Mouse (Mus musculus) myocyte (in vitro differentiated cells): ENCODE measurements at regions not wholly inside any gene's neighbourhood (a gene's known extent, or its start where the extent isn't known, plus 50 kb on each side); places are given as distances from the start of the nearest gene placed in this dataset.

ENCODE experiments used
- E2F4 ChIP-seq: IDR thresholded peaks from one replicate; pipeline ENCODE4 v1.6.1; 2011; ENCODE audit warnings: mild to moderate bottlenecking, control low read depth, moderate library complexity; ENCODE audit not compliant: insufficient read depth
- MAX ChIP-seq: IDR thresholded peaks from one replicate; pipeline ENCODE4 v1.6.1; 2011; ENCODE audit warnings: low read depth, mild to moderate bottlenecking, control low read depth
- MYOD1 ChIP-seq, 3 experiments: IDR thresholded peaks; one replicate each; pipeline ENCODE4 v1.6.1; 2011; ENCODE audit warnings: control low read depth in 2 of 3, low read depth in 2 of 3, mild to moderate bottlenecking in 2 of 3, moderate library complexity in 1 of 3; ENCODE audit not compliant: insufficient read length in 2 of 3, control insufficient read depth in 1 of 3
- POLR2A ChIP-seq: IDR thresholded peaks from one replicate; pipeline ENCODE4 v1.6.1; 2011; ENCODE audit warnings: low read depth, mild to moderate bottlenecking, control low read depth, moderate library complexity; ENCODE audit not compliant: insufficient read length
- POLR2AphosphoS2 ChIP-seq: IDR thresholded peaks from one replicate; pipeline ENCODE4 v1.6.1; 2011; ENCODE audit warnings: low read depth, control low read depth; ENCODE audit not compliant: insufficient read length
- SRF ChIP-seq: IDR thresholded peaks from one replicate; pipeline ENCODE4 v1.6.1; 2011; ENCODE audit warnings: low read depth; ENCODE audit not compliant: control insufficient read depth, insufficient read length
- TCF12 ChIP-seq: IDR thresholded peaks from one replicate; pipeline ENCODE4 v1.6.1; 2011; ENCODE audit warnings: mild to moderate bottlenecking, control low read depth; ENCODE audit not compliant: poor library complexity, insufficient read depth, severe bottlenecking
- USF1 ChIP-seq: IDR thresholded peaks from one replicate; pipeline ENCODE4 v1.6.1; 2011; ENCODE audit warnings: low read depth, mild to moderate bottlenecking, control low read depth, moderate library complexity

- TF ChIP-seq E2F4, result no peak
- no peak for TF ChIP-seq USF1
- no peak for TF ChIP-seq MAX
- TF ChIP-seq POLR2A, result no peak
- no peak for TF ChIP-seq MYOD1 (IDR thresholded peaks at IDR 0.05; ENCODE audit: control insufficient read depth in 1 of 3, insufficient read length in 2 of 3, low read depth in 2 of 3)
- no peak for TF ChIP-seq POLR2AphosphoS2
- no peak for TF ChIP-seq TCF12
- no peak for TF ChIP-seq SRF
Observed at GRCm38 (mm10) chr16:95780431-95780830, 78.6 kb downstream of the Ets2 start.
